Mouse (Mus musculus): Measurements from ENCODE around the gene 1810062G17Rik. TPM values are rescaled to one million over a fixed set of nuclear protein-coding genes. Genes with fewer than 3 reads are reported as not detected.

Gene 1810062G17Rik
- polyA plus RNA-seq (2017; shearing (Covaris generic)): 1 to 10 TPM; 1.7 to 2.9 (median 1.9) TPM

DNA sequence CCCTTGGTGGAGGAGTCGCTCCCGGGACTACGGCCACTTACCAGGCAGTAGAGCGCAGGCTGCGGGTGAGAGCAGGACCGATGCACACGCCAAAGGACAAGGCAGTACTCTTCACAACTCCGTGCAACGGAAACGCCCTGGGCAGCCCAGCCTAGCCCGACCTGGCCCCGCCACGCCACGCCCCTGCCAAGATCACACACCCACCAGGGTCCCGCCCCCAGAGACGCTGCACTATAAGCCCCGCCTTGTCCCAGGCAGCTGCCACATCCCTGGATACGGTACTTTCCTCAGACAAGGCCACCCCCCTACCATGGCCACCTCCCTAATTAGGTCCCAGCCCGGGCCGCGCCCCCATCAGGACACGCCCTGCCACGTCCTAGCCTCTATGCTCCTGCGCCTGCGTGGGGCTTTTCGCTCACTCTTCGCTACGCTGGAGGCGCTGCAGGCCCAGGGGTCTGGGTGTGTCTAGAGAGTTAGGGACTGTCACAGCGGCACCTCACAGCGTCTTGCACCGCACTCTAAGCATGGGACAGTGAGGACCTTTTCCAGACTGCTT lies at the start of gene 1810062G17Rik, which contains the start of gene Anxa5:
TSS of gene 1810062G17Rik (plus strand) at position 406 of the 556 bp plus-strand sequence.
TSS of gene Anxa5 (minus strand) at position 363 of the 556 bp plus-strand sequence.
- peak; percentile 95 for ATAC-seq

- no peak for ATAC-seq
These were observed 48.4 kb upstream of the 1810062G17Rik start for GRCm38 (mm10) chr3:36427386-36427785.

- ATAC-seq: no peak
These were observed 45.4 kb upstream of the 1810062G17Rik start for GRCm38 (mm10) chr3:36430360-36430759.

DNA sequence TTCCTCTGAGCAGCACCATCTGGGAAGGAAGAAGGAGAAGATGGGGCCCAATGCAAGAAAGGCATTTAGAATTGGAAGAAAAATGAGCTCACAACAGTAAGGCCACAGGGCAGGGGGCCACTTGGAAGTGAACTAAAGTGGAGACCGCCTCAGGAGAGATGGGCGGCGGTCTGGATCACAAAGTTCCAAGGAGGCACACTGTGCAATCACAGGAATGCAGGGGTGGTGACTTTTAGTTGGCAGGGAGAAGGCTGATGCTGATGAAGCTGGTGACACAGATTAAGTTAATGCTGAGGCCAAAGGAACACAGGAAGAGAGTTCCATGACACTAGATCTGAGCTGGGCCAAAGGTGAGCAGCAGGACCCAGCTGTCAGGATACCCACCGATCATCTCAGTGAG lies 35.5 kb upstream of the 1810062G17Rik start:
- ATAC-seq: no peak

- ATAC-seq: peak; percentile 46
These were observed 33.3 kb upstream of the 1810062G17Rik start for GRCm38 (mm10) chr3:36442426-36442825.

DNA sequence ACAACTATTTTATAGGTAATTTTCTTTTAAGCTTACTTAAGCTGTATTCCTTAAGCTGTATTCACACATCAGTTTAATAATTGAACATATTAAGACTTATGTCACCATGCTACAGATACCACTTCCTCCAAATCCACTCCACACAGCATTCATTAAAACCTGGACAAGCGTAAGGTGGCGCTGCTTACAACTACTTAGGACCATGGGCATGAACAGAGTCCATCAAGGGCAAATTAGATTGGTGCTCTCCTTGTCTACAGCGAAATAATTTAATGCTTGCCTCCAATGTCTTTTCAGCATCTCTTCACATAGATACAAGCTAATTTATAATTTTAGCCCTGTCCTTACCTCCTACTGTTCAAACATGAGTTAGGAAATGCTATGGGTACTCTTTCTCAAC lies 29.7 kb upstream of the 1810062G17Rik start:
- no peak for ATAC-seq

DNA sequence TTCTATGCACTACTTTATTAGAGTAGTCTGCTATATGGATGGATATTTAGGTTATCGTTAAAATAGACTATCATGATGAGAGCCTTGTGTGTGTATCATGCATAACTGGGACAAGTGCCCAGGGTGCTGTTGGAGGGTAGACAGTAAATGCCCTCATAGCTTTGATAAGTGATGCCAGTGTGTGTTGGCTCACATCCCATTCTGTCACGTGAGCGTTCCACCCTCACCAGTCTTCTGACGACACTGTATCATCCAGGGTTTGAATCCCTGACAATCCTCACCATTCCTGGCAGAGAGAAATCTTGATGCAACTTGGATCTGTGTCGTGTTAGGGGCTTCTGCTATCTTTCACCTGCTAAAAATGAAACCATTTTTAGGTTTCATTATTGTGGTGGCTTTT lies 29.2 kb upstream of the 1810062G17Rik start:
- ATAC-seq: no peak

- no peak for ATAC-seq
These were observed 28.8 kb upstream of the 1810062G17Rik start for GRCm38 (mm10) chr3:36446918-36447317.

DNA sequence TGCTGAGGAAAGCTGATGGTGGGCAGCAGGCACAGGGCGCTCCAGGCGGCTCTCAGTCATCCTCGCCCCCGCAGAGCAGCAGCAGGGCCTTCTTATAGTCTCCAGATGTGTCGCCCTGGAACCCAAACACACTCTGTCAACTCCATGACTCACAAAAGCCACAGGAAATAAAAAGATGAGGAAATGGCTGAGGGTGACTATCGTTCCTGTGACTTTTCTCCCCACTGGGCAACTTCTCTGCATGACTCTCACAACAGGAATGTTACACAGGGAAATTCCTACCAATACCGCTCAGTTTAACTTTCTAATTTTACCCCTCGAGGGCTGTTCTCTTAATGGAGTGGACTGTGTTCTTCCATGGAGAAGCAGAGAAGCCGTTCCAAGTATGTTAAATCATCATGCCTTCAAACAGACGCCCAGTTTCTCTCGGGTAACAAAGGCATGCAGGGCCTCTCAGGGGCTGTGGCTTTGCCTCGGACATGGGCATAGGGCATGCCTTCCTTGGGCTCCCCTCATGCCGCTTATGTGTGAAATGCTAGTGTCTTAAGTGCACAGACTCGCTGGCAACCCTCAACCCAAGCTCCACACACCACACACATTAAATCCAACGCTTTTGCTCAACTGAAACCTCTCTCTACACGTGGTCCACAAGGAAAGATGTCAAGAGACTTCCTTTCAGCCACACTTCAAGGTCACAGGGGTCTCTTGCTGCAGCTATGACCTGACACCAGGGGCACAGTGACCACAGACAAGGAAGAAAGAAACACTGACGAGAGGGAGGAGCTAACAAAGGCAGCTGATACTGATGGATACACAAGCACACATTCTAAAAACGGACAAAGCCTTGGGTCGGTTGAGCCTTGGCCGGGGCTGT lies 26.2 kb upstream of the 1810062G17Rik start:
- no peak for ATAC-seq

- no peak for ATAC-seq
These were observed 23.2 kb upstream of the 1810062G17Rik start for GRCm38 (mm10) chr3:36452502-36452901.

GRCm38 (mm10) chr3:36455124-36455523 lies 20.6 kb upstream of the 1810062G17Rik start:
- ATAC-seq: no peak

- ATAC-seq: no peak
These were observed 20.2 kb upstream of the 1810062G17Rik start for GRCm38 (mm10) chr3:36455566-36455965.

GRCm38 (mm10) chr3:36460717-36461116 lies 15.0 kb upstream of the 1810062G17Rik start:
- no peak for ATAC-seq

GRCm38 (mm10) chr3:36461819-36462218 lies 13.9 kb upstream of the 1810062G17Rik start:
- no peak for ATAC-seq

DNA sequence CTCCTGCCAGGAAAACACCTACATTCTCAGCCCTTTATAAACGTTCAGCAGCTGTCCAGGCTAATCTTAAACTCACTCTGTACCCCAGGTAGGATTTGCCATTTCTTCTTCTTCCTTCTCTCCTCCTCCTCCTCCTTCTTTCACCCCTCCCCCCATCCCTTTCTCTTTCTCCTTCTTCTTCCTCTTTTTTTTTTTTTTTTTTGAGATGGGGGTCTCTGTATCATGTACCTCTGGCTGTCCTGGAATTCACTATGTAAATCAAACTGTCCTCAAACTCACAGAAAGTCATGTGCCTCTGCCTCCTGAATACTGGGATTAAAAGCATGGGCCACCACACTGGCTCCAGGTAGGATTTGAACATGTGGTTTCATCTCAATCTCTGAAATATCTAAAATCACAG lies 13.4 kb upstream of the 1810062G17Rik start:
- ATAC-seq: no peak

GRCm38 (mm10) chr3:36465538-36465937 lies 10.2 kb upstream of the 1810062G17Rik start:
- ATAC-seq: no peak

- ATAC-seq: no peak
These were observed 8.1 kb upstream of the 1810062G17Rik start for GRCm38 (mm10) chr3:36467632-36468031.

- no peak for ATAC-seq
These were observed 6.9 kb upstream of the 1810062G17Rik start for GRCm38 (mm10) chr3:36468871-36469270.

DNA sequence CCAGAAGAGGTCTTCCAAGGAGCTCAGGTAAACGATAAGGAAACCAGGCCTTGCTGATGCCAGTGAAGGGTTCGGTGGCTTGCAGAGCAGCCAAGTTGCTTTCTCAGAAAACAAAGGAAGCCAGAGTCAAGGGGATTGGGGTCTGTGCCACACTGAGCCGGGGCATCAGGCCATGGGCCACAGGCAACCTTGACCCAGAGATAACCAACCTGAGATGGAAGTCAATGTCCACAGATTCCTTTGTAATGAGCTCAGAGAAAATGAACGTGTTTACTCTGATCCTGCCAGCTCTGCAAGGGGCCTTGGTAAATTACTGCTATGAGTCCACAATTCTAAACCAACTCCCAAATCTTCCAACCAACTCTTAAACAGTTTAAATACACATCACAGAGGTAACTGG lies 3.9 kb upstream of the 1810062G17Rik start:
- ATAC-seq: no peak

DNA sequence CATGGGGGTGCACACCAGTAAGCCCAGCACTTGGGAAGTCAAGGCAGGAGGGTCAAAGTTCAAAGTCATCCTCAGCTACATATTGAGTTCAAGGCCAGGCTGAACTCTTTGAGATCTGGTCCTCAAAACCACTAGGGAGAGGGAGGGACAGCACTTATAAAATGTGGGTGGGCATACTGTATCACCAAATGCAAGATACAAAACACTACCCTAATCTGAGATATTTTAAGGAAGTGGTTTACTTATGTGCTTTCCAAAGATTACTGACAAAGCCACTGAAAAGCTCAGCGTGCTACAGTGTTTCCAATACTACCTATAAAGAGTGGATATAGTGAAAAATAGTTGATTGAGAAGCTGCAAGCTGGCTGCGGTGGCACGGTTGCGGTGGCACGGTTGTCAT lies 2.5 kb upstream of the 1810062G17Rik start:
- ATAC-seq: no peak

DNA sequence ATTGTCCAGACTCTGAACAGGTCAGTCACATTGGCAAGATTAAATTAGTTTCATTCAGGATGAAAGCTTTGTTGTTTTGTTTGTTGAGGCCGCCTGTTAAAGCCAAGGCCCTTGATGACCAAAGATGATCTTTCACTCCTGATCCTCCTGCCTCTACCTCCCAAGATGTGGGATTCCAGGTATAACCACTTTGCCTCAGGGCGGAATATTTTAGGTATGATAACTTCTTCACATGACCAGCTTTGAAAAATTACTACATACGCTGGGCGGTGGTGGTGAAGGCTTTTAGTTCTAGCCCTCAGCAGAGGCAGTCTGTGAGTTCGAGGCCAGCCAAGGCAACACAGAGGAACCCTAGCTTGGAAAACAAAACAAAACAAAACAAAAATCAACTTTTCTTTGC lies 1.3 kb upstream of the 1810062G17Rik start:
- ATAC-seq: no peak

DNA sequence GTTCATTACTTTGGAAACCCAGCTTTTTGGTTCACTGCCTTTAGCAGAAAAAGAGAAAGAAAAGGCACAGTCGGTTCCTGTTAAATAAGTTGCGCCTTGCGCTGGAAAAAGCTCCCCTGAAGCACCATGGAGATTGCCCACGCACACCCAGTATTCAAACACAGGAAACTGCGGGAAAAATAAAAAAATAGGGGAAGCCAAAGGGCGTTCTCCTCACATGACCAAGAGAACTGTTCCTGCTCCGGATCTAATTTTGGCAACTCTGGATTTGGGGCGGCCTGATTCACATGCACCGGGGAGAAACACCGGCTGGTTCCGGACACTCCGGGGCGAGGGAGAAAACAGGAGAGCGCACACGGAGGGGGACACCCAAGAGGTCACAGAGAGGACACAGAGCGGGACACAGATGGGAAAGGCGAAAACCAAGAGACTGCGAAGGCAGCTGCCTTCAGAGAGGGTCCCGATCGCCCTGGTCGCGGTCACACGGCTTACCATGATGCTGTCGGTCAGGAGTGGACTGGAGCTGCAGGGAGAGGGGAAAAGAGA lies 726 bp upstream of the 1810062G17Rik start:
- ATAC-seq: peak; percentile 1

DNA sequence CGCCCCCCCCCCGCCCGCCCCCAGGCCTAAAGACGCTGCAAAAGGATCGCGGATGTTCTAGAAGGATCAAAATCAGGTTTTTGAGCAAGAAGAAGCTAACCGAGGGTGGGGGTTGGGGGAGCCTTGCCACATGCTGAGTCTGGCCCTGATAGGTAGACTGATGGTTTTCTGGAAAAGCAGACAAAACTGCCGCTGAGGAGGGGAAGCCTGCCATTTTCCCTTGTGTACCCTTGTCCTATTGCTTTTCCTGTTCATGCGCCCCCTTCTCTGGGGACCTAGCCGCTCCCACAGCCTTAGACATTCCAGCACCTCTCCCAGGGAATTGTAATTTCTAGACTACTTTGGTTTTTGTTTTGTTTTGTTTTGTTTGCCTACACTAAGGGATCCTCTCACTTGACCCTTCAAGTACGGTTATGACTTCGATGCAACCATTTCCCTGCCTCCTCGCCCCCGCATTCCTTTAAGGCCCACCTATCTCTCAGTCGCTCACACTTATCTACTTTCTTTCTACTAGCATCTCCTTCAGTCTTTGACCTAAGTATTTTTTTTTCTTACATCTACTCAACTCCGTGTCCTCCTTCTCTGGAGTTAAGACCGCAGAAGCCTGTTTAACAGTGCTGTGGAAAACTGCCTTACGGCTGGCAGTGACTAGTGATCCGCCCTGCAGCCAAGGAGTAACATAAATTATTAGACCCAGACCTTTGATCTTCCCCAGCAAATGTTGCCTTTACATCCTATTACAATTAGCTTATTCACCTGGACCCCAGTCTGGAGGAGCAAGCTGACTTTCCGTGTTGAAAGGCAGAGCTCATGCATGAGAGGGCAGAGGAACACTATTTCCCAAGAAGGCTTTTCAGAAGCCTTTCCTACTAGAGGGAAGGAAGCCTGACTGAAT lies 771 bp downstream of the 1810062G17Rik start:
- ATAC-seq: no peak
